Mouse (Mus musculus) kidney, embryonic 15.5 days (tissue): ENCODE results near the gene Tspan9. TPM values are rescaled to one million over a fixed set of nuclear protein-coding genes. Genes with fewer than 3 reads are reported as not detected.

Source experiments
- ATAC-seq: fragments of 200-750 bp; cut with Nextera tagmentation; replicated peaks from 2 replicates; pipeline ENCODE4 v1.8.0; 2017; ENCODE audit warnings: moderate TSS enrichment; ENCODE audit not compliant: low FRiP score
- H3K27ac ChIP-seq: fragments of 300-500 bp; sonication (generic); 2 replicates; pipeline ENCODE4 v1.5.1; 2015; ENCODE audit warnings: mild to moderate bottlenecking, inconsistent platforms
- H3K27me3 ChIP-seq: fragments of 300-500 bp; sonication (generic); 2 replicates; pipeline ENCODE4 v1.6.1; 2015; ENCODE audit warnings: inconsistent platforms
- H3K36me3 ChIP-seq: fragments of 300-500 bp; sonication (generic); 2 replicates; pipeline ENCODE4 v1.6.1; 2015; ENCODE audit warnings: inconsistent platforms
- H3K4me1 ChIP-seq: fragments of 300-500 bp; sonication (generic); 2 replicates; pipeline ENCODE4 v1.6.1; 2015; ENCODE audit warnings: inconsistent platforms
- H3K4me2 ChIP-seq: fragments of 300-500 bp; sonication (generic); 2 replicates; pipeline ENCODE4 v1.6.1; 2015; ENCODE audit warnings: moderate library complexity, mild to moderate bottlenecking, inconsistent platforms
- H3K4me3 ChIP-seq: fragments of 300-500 bp; sonication (generic); replicated peaks from 2 replicates; pipeline ENCODE4 v1.5.1; 2015; ENCODE audit warnings: mild to moderate bottlenecking, inconsistent platforms
- H3K9ac ChIP-seq: fragments of 300-500 bp; sonication (generic); 2 replicates; pipeline ENCODE4 v1.6.1; 2015; ENCODE audit warnings: mild to moderate bottlenecking, inconsistent platforms
- H3K9me3 ChIP-seq: fragments of 300-500 bp; sonication (generic); replicated peaks from 2 replicates; pipeline ENCODE4 v1.6.1; 2016; ENCODE audit warnings: inconsistent platforms
- WGBS: fragments of 180-500 bp; shearing (Covaris S2); methylation state at CpG from one replicate; pipeline ENCODE4 v1.1.7; 2015; ENCODE audit warnings: mixed read lengths; 5-methylcytosine and 5-hydroxymethylcytosine counted together
- polyA plus RNA-seq: library from polyadenylated mRNA; unstranded; fragments of >200 nt; fragmentation: Nextera tagmentation; extraction: Ambion mirVana; gene quantifications from 2 replicates; pipeline ENCODE4 v1.2.1, GENCODE M21; 2015

Tspan9 gene
- polyA plus RNA-seq, 1 experiment from 2014 or later, result 121 TPM

DNA sequence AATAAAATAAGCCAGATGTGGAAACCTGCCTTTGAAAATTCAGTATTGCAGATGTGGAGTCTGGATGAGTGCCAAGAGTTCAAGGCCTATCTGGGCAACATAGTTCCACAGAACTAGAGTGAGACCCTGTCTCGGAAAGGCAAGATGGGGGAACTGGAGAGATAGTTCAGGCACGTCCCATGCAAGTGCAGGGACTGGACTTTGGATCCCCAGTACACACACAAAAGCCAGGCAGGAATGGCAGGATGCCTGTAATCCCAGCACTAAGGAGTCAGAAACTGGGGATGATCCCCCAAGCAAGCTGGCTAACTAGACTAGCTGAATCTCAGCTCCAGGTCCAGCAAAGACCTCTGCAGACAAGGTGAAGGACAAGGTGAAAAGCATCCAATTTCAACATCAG lies 12.5 kb upstream of the Tspan9 start:
- Histone ChIP-seq H3K9ac (no peak overlapping the region), H3K4me3 (no peak overlapping the region), H3K9me3 (no peaks in the 10 kb centered on the region), H3K4me2 (no peak overlapping the region), H3K36me3 (no peaks in the 10 kb centered on the region), H3K27ac (no peak overlapping the region), H3K4me1 (0 out of 2 replicates have a peak, but pooled peaks cover 5% of the 10 kb centered on the region), H3K27me3 (no peaks in the 10 kb centered on the region)
- no peak for ATAC-seq
- 75% methylated on average over 2 of the region's 2 CpGs for WGBS

DNA sequence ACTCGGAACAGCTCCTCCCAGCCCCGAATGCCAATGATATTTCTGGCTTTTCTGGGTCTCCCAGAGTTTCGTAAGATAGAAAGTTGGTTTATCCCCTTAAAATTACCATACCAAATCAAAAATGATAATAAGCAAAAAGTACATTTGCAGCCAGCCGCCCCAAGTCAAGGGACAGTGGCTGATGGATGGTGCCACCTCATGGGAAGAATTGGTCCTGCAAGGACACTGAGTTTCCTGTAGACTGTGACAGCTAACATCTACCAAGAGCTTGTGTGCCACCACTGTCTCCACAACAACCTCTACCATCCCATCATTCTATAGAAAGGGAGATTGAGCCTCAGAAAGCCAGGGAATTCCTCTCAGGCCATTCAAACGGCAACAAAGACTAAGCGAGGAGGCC lies 2.4 kb upstream of the Tspan9 start:
- 52% methylated on average over 6 of the region's 6 CpGs for WGBS
- H3K4me2 ChIP-seq, result no peak overlapping the region
- no peaks in the 10 kb centered on the region for H3K36me3 ChIP-seq
- no peak overlapping the region for H3K9ac ChIP-seq
- peaks cover 26% of the 10 kb centered on the region for H3K4me1 ChIP-seq
- no peaks in the 10 kb centered on the region for H3K27me3 ChIP-seq
- no peak overlapping the region for H3K27ac ChIP-seq
- no peak for ATAC-seq
- no peaks in the 10 kb centered on the region for H3K9me3 ChIP-seq
- H3K4me3 ChIP-seq, result no peak overlapping the region

DNA sequence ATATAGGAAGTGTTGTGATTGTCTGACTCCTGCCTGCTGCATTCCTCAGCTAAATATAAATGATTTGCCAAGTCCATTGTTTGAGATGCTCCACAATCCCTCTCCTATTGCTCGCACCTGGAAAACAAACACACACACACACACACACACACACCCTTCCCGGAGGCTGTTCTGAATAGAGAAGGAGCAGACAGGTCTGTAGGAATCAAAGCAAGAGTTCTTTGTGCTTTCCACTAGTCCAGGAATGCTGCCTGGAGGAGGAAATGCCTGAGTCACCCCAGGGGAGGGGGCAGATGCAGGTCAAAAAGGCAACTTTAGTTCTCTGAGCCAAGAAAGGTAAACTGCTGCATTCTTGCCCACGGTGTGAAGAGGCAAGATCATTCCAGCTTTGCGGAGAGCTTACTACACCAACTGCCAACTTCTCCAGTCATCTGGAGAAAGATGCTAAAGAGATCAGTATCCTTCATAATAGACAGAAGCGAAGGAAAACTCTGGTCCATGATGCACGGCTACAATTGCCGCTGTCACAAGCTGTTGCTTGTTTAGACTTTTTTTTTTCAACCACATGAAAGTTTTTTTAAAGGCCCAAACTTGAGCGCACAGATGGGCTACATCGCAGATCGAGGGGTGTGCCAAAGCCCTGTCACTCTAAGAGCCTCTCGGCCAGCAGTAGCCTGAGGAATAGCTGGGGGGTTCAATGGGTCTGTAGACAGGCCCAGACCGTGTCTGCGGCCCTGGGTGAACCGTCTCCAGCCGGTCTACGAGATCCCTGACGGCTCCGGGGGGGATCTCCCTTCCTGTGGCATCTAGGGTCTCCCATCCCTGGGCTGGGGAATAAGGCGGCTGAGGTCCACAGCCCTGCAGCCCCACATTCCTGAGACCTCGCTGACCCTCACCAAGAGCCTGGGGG lies 770 bp downstream of the Tspan9 start:
- WGBS, result 3% methylated on average over 20 of the region's 20 CpGs
- Histone ChIP-seq H3K4me2 (peak overlapping the region; percentile 88), H3K9ac (peak overlapping the region; percentile 88), H3K9me3 (no peaks in the 10 kb centered on the region), H3K27ac (peak overlapping the region; percentile 96), H3K4me3 (peak overlapping the region; percentile 77), H3K27me3 (no peaks in the 10 kb centered on the region), H3K4me1 (peaks cover 31% of the 10 kb centered on the region), H3K36me3 (no peaks in the 10 kb centered on the region)
- peak; percentile 60 for ATAC-seq

DNA sequence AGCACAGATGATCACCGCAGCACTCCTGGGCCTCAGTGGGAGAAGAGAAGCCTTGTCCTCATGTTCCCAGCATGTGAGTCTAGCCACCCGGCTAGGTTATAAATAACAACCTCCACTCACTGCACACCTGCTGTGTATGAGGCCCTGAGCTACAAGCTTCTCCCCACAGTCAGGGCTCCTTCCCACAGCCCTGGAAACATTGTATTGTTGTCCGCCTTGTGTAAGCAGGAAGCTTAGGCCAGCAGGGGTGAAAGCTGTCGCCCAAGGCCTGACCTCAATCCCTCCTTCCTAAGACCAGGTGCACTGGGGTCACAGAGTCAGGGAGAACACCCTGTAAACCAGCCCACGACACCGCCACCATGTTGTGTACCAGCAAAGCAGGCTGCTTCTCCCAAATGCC lies 2.7 kb downstream of the Tspan9 start:
- no peak for ATAC-seq
- no peaks in the 10 kb centered on the region for H3K9me3 ChIP-seq
- H3K9ac ChIP-seq, result no peak overlapping the region
- no peak overlapping the region for H3K4me2 ChIP-seq
- H3K27me3 ChIP-seq, result no peaks in the 10 kb centered on the region
- H3K4me3 ChIP-seq, result no peak overlapping the region
- H3K4me1 ChIP-seq, result peaks cover 47% of the 10 kb centered on the region
- WGBS, result 68% methylated on average over 6 of the region's 6 CpGs
- no peak overlapping the region for H3K27ac ChIP-seq
- no peaks in the 10 kb centered on the region for H3K36me3 ChIP-seq

DNA sequence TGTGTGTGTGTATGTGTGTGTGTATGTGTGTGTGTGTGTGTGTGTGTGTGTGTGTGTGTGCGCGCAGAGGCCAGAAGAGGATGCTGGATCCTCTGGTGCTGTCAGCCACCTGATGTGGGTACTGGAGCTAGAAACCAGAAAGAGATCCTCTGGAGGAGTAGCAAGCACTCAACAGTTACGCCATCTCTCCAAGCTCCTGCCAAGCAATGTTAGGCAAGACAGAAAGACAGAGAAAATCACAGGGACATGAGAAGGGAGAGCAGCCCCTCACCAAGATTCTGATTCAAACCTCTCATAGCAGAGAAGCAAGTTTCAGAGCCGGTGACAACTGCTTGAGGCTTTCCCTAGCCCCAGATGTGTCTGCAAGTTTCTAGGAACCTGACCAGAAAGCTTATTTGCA lies 5.5 kb downstream of the Tspan9 start:
- Histone ChIP-seq H3K36me3 (no peaks in the 10 kb centered on the region), H3K4me3 (no peak overlapping the region), H3K27ac (no peak overlapping the region), H3K9ac (no peak overlapping the region), H3K4me2 (no peak overlapping the region), H3K27me3 (no peaks in the 10 kb centered on the region), H3K9me3 (no peaks in the 10 kb centered on the region), H3K4me1 (peaks cover 67% of the 10 kb centered on the region)
- 88% methylated on average over 4 of the region's 4 CpGs for WGBS
- ATAC-seq, result no peak

DNA sequence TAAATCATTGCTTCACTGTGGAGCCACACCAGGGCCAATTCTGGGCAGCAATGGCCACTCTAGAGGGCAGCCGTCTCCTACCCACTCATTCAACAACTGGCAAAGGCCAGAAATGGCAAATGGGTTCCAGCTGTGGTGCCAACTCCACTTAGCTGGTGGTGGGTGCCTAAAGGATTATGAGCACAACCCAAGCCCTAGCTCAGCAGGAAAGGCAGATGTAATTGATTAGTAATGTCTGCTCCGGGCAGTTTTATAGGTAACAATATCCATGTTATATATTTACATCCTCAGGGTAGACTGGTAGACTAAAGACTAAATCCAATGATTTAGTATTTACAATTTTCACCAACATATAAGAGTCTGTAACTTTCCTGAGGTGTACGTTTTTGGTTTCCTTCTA lies 6.7 kb downstream of the Tspan9 start:
- H3K27me3 ChIP-seq, result no peaks in the 10 kb centered on the region
- H3K9me3 ChIP-seq, result no peaks in the 10 kb centered on the region
- no peak overlapping the region for H3K9ac ChIP-seq
- H3K36me3 ChIP-seq, result no peaks in the 10 kb centered on the region
- 81% methylated on average over 3 of the region's 3 CpGs for WGBS
- no peak for ATAC-seq
- peaks cover 64% of the 10 kb centered on the region for H3K4me1 ChIP-seq
- no peak overlapping the region for H3K4me3 ChIP-seq
- H3K27ac ChIP-seq, result no peak overlapping the region
- no peak overlapping the region for H3K4me2 ChIP-seq

DNA sequence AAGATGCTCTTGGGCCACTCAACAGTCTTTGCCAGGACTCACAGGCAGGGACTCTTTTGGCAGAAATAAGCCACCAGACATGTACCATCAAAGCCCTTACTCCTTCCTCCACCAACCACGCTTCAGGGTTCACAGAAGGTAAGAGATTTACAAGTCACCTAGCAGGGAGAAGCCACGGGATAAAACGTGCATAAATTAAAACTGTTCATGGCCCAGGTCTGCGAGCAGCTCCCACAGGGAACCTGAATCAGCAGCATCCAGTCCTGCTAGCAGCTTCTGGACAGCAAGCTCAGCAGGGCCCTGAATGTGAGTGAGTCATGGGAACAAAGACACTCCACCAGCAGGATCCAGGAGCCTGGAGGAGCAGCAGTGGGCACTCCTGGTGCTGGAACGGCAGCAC lies 7.9 kb downstream of the Tspan9 start:
- Histone ChIP-seq H3K4me3 (no peak overlapping the region), H3K9me3 (no peaks in the 10 kb centered on the region), H3K4me2 (no peak overlapping the region), H3K27ac (peak overlapping the region; percentile 87), H3K36me3 (no peaks in the 10 kb centered on the region), H3K27me3 (no peaks in the 10 kb centered on the region), H3K9ac (no peak overlapping the region), H3K4me1 (peaks cover 64% of the 10 kb centered on the region)
- 38% methylated on average over 5 of the region's 5 CpGs for WGBS
- no peak for ATAC-seq

DNA sequence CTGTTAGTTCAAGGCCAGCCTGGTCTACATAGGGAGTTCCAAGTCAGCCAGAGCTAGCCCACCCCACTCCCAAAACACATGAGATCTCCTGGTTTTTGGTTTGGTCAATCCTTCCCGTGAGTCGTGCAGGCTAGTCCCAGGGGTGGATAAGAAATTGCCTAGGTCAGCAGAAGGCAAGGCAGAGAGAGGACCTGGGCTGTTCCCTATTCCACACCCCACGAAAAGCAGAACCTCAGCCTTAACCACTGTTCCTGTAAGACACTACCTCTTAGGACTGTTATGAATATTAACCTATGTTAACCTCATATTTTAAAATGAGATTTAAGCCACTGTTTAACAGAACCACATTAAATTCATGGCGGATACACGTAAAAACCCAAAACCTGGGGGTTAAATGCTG lies 8.4 kb downstream of the Tspan9 start:
- WGBS, result 66% methylated on average over 5 of the region's 5 CpGs
- Histone ChIP-seq H3K27me3 (no peaks in the 10 kb centered on the region), H3K4me1 (peaks cover 63% of the 10 kb centered on the region), H3K4me2 (no peak overlapping the region), H3K4me3 (no peak overlapping the region), H3K27ac (peak overlapping the region; percentile 87), H3K36me3 (no peaks in the 10 kb centered on the region), H3K9ac (no peak overlapping the region; the same call in 1 of the 2 replicates), H3K9me3 (no peaks in the 10 kb centered on the region)
- ATAC-seq, result no peak

DNA sequence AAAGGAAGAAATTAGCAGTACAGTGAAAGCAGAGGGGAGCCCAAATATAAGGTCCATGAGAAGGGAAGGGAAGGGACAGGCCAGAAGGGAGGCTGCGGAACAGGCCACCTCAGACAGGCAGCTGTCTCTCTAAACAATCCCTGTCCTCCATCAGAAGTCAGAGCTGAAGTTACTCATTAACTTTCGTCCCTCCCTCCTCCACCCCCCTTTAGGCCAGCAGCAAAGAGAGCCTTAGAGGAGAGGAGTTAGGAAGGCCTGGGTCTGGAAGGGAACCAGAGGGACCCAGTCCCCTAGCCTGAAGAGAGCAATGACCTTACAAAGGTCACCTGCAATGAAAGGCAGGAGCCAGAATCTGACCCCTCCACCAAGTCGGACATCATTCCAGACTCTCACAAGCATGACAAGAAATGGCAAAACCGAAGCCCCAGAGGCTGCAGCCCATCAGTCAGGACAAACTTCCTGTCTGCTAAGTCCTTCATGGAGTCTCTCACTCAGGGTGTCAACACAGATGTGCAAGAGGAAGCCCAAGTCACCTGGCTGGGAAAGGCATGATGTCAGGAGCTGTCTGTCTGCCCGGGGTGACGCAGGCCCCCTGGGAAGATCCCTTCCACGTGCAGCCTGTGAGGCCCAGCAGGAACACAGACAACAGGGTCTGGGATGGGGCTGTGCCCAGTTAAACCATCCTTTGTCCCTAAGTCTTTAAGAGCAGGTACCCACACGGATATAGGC lies 9.0 kb downstream of the Tspan9 start:
- Histone ChIP-seq H3K4me2 (peak overlapping the region; percentile 33), H3K4me3 (no peak overlapping the region), H3K36me3 (no peaks in the 10 kb centered on the region), H3K9me3 (no peaks in the 10 kb centered on the region), H3K9ac (no peak overlapping the region; the same call in 1 of the 2 replicates), H3K4me1 (peaks cover 66% of the 10 kb centered on the region), H3K27ac (peak overlapping the region; percentile 87), H3K27me3 (no peaks in the 10 kb centered on the region)
- WGBS, result 34% methylated on average over 8 of the region's 8 CpGs
- ATAC-seq, result peak; percentile 80

DNA sequence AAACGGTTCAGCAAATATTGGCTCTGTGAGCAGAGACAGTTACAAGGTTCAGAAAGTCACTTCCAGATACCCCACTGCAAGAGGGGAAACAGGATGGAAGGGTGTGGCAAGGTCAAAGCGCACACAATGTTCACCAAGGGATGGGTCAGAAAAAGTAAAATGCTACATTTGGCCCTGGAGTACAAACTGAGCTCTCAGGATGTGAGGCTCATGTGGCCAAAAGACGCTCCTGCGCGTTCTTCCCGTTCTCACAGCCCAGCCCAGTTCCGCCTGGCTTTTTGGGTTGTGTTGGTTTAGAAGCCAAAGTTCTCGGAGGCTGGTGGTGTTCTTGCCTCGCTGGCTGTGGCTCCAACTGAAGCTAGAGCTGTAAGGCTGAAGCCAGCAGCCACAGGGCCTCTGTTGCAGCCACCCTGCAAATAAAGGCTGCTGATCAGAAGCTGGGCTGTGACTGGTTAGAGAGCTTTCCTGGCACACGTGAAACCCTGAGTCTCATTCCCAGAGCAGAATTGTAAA lies 9.7 kb downstream of the Tspan9 start:
- Histone ChIP-seq H3K4me2 (peak overlapping the region; percentile 33), H3K27me3 (no peaks in the 10 kb centered on the region), H3K4me1 (peaks cover 68% of the 10 kb centered on the region), H3K9me3 (no peaks in the 10 kb centered on the region), H3K36me3 (peaks cover 3% of the 10 kb centered on the region; the same call in 1 of the 2 replicates), H3K9ac (no peak overlapping the region), H3K4me3 (no peak overlapping the region), H3K27ac (peak overlapping the region; percentile 87)
- peak; percentile 38 for ATAC-seq
- WGBS, result 64% methylated on average over 10 of the region's 10 CpGs

DNA sequence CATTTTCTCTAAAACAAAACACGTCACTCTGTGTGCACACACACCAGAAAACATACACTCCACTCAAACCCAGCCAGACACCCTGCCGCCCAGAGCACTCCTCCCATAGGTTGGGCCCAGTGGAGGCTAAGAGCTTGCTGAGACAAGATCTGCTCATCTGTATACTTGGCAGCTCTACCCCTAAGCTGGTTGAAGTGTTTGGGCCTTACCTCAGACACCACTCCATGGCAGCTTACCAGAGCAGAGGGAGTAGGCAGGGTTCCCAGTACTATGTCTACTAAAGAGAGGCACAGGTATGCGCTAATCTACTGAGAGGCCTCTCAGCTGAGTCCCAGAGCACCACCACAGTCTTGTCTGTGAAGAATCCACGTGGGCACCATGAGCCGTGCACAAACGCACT lies 10.8 kb downstream of the Tspan9 start:
- no peaks in the 10 kb centered on the region for H3K9me3 ChIP-seq
- peak overlapping the region; percentile 22; the same call in 1 of the 2 replicates for H3K27ac ChIP-seq
- WGBS, result 90% methylated on average over 6 of the region's 6 CpGs
- peaks cover 68% of the 10 kb centered on the region for H3K4me1 ChIP-seq
- peaks cover 13% of the 10 kb centered on the region for H3K36me3 ChIP-seq
- no peaks in the 10 kb centered on the region for H3K27me3 ChIP-seq
- no peak for ATAC-seq
- H3K4me2 ChIP-seq, result no peak overlapping the region
- no peak overlapping the region for H3K9ac ChIP-seq
- no peak overlapping the region for H3K4me3 ChIP-seq

DNA sequence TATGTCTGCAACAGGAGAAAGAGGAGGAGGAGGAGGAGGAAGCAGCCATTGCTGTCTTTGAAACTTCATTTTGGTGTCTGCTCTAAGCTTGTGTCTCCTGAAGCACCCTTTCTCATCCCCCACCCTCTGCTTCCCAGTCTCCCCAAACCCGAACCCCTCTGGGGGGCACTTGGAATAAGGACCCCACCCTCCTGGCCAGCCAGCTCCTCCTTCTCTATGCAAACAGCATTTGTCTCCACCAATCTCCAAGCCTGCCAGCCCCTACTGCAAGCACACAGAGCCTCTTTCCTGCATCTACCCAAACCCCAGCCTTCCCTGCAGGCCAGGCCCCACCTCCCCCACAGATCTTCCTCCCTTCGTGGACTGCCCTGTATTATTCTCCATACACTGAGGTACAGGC lies 12.0 kb downstream of the Tspan9 start:
- ATAC-seq, result no peak
- no peak overlapping the region for H3K4me3 ChIP-seq
- H3K27ac ChIP-seq, result no peak overlapping the region
- H3K27me3 ChIP-seq, result no peaks in the 10 kb centered on the region
- no peak overlapping the region for H3K4me2 ChIP-seq
- 37% methylated on average over 2 of the region's 2 CpGs for WGBS
- peaks cover 59% of the 10 kb centered on the region for H3K4me1 ChIP-seq
- H3K9ac ChIP-seq, result no peak overlapping the region
- peaks cover 13% of the 10 kb centered on the region for H3K36me3 ChIP-seq
- no peaks in the 10 kb centered on the region for H3K9me3 ChIP-seq
